ENCODE assay signal across 10 mouse cellular contexts in genomic region chr3:101560841-101561522, GRCm38 (mm10). TPM values are rescaled to one million over a fixed set of nuclear protein-coding genes. Genes with fewer than 3 reads are reported as not detected.
A peak's percentile ranks its signal among the peaks of the same experiment; 100 is the strongest.
DNase-seq lines count a peak whose midpoint lies in the region; ATAC-seq lines count a peak whose summit lies in the region.
"Had no signal": no experiment of that assay in that cellular context is flagged by ENCODE, and none has a peak within 500 bp of the region (broad histone marks: within the 10 kb centered on the region; RNA-seq: fewer than 3 reads in every experiment).

No protein-coding gene starts in this region.

- no peak overlapping the region for H3K4me3 ChIP-seq in heart, embryonic 15.5 days
- H3K4me3 ChIP-seq in hindbrain, embryonic 10.5 days, result no peak overlapping the region
- no peak overlapping the region for H3K4me3 ChIP-seq in midbrain, embryonic 13.5 days (replicated peaks)
- H3K4me3 ChIP-seq: embryonic facial prominence, embryonic 12.5 days; limb, embryonic 15.5 days had no signal

- no peak for DNase-seq in heart, adult 9 months (ENCODE audit: low spot score in 2 of 2)
- DNase-seq in cerebellum, adult 18-20 months, result peak; percentile 62 to 64
- peak; percentile 13 for DNase-seq in hindbrain, embryonic 10.5 days (ENCODE audit: low spot score)
- no peak for DNase-seq in thymus, postnatal 4 days
- DNase-seq in urinary bladder, postnatal 14 days (ENCODE audit: low spot score), result no peak
- DNase-seq in ovary, postnatal 14 days (ENCODE audit: low spot score), result no peak

- no peak overlapping the region for H3K27ac ChIP-seq in heart, embryonic 15.5 days
- H3K27ac ChIP-seq in hindbrain, embryonic 10.5 days, result peak overlapping the region; percentile 73
- H3K27ac ChIP-seq in midbrain, embryonic 13.5 days, result peak overlapping the region; percentile 63
- H3K27ac ChIP-seq: embryonic facial prominence, embryonic 12.5 days; limb, embryonic 15.5 days had no signal

- no peaks in the 10 kb centered on the region for H3K36me3 ChIP-seq in heart, embryonic 15.5 days
- H3K36me3 ChIP-seq in hindbrain, embryonic 10.5 days, result no peaks in the 10 kb centered on the region
- no peaks in the 10 kb centered on the region for H3K36me3 ChIP-seq in midbrain, embryonic 13.5 days
- H3K36me3 ChIP-seq: embryonic facial prominence, embryonic 12.5 days; limb, embryonic 15.5 days had no signal

- no peaks in the 10 kb centered on the region for H3K9me3 ChIP-seq in heart, embryonic 15.5 days (replicated peaks)
- H3K9me3 ChIP-seq in hindbrain, embryonic 10.5 days, result no peaks in the 10 kb centered on the region
- no peaks in the 10 kb centered on the region for H3K9me3 ChIP-seq in midbrain, embryonic 13.5 days
- H3K9me3 ChIP-seq: embryonic facial prominence, embryonic 12.5 days; limb, embryonic 15.5 days had no signal

- H3K4me2 ChIP-seq in heart, embryonic 15.5 days, result no peak overlapping the region
- no peak overlapping the region for H3K4me2 ChIP-seq in midbrain, embryonic 13.5 days (replicated peaks)
- H3K4me2 ChIP-seq: embryonic facial prominence, embryonic 12.5 days; limb, embryonic 15.5 days had no signal

- H3K4me1 ChIP-seq in heart, embryonic 15.5 days (replicated peaks), result peaks cover 18% of the 10 kb centered on the region
- peaks cover 32% of the 10 kb centered on the region for H3K4me1 ChIP-seq in hindbrain, embryonic 10.5 days (replicated peaks)
- H3K4me1 ChIP-seq in midbrain, embryonic 13.5 days (replicated peaks), result peaks cover 32% of the 10 kb centered on the region

- WGBS in heart, embryonic 15.5 days, result 82% methylated on average over 9 of the region's 9 CpGs
- WGBS in hindbrain, embryonic 10.5 days, result 63% methylated on average over 9 of the region's 9 CpGs
- WGBS in midbrain, embryonic 13.5 days, result 26% methylated on average over 9 of the region's 9 CpGs

- ATAC-seq in heart, embryonic 15.5 days (replicated peaks; ENCODE audit: insufficient number of reproducible peaks, insufficient read depth, low FRiP score, low read depth), result no peak; the same call in 1 of the 2 replicates
- ATAC-seq in midbrain, embryonic 13.5 days, result peak; percentile 90

- 0 out of 2 replicates have a peak overlapping the region, but pooled peaks have one; percentile 12 for H3K9ac ChIP-seq in heart, embryonic 15.5 days
- no peak overlapping the region for H3K9ac ChIP-seq in midbrain, embryonic 13.5 days (replicated peaks)
- H3K9ac ChIP-seq: embryonic facial prominence, embryonic 12.5 days; limb, embryonic 15.5 days had no signal

- H3K27me3 ChIP-seq in heart, embryonic 15.5 days, result no peaks in the 10 kb centered on the region
- H3K27me3 ChIP-seq in hindbrain, embryonic 10.5 days (ENCODE audit: insufficient read depth, poor library complexity, severe bottlenecking), result no peaks in the 10 kb centered on the region
- H3K27me3 ChIP-seq in midbrain, embryonic 13.5 days, result peaks cover 25% of the 10 kb centered on the region
- H3K27me3 ChIP-seq: embryonic facial prominence, embryonic 12.5 days; limb, embryonic 15.5 days had no signal

RNA-seq across cellular contexts. Expression of gene Atp1a1, which starts 43.5 kb away (rescaled TPM):
- polyA plus RNA-seq in heart, embryonic 15.5 days (2015; fragmentation: Nextera tagmentation; extraction: Ambion mirVana), result 270 and 271 TPM in 2 replicates
- polyA plus RNA-seq in hindbrain, embryonic 10.5 days (2016; fragmentation: Nextera tagmentation; extraction: Ambion mirVana), result 50.2 and 63.3 TPM in 2 replicates
- polyA plus RNA-seq in midbrain, embryonic 13.5 days (2015; fragmentation: Nextera tagmentation; extraction: Ambion mirVana), result 37.8 and 40.6 TPM in 2 replicates

Comparison
In these comparisons a context has a peak if more than half of its experiments do, and no peak if none do; other contexts are left out.
1. DNase-seq: peak in cerebellum, adult 18-20 months (2 of 2) and hindbrain, embryonic 10.5 days (single experiment); none in heart, adult 9 months (0 of 2), thymus, postnatal 4 days (single experiment), urinary bladder, postnatal 14 days (single experiment) and ovary, postnatal 14 days (single experiment).